Mouse (Mus musculus): ENCODE data around the gene Ccdc85a. TPM values are rescaled to one million over a fixed set of nuclear protein-coding genes. Genes with fewer than 3 reads are reported as not detected.

The Ccdc85a gene
- 0.25 and 0.50 TPM in 2 replicates for polyA plus RNA-seq (2012; rRNA removed)

GRCm38 (mm10) chr11:28583911-28584434, at the start of gene Ccdc85a:
Gene Ccdc85a (minus strand): TSS chr11:28584324.

GRCm38 (mm10) chr11:28339224-28340150, 244.6 kb downstream of the Ccdc85a start, which contains the start of gene Gm6685:
Gene Gm6685 (minus strand): TSS chr11:28339867.

Other genes with a start within 250 kb of the Ccdc85a start
- 0.11 TPM in 1 of 2 replicates, not detected in the other for gene Gm6685, start 244.5 kb downstream of the Ccdc85a start, polyA plus RNA-seq (2012; rRNA removed)

Data from stomach, adult 2 months (tissue).